ENCODE assay signal across 12 mouse cellular contexts in genomic region chr7:99386030-99386429, GRCm38 (mm10). TPM values are rescaled to one million over a fixed set of nuclear protein-coding genes. Genes with fewer than 3 reads are reported as not detected.
DNase-seq lines count a peak whose midpoint lies in the region; ATAC-seq and TF ChIP-seq lines count a peak whose summit lies in the region.
"Had no signal": no experiment of that assay in that cellular context is flagged by ENCODE, and none has a peak within 500 bp of the region (broad histone marks: within the 10 kb centered on the region; RNA-seq: fewer than 3 reads in every experiment).

No protein-coding gene starts in this region.

- TF ChIP-seq CTCF in intestine, postnatal 0 days (IDR thresholded peaks at IDR 0.05; ENCODE audit: low read depth): no peak
- no peak for TF ChIP-seq CTCF in left cerebral cortex, adult 2 months (IDR thresholded peaks at IDR 0.05)
- TF ChIP-seq CTCF in stomach, postnatal 0 days (IDR thresholded peaks at IDR 0.05; ENCODE audit: low read depth): no peak

- intact Hi-C loops in left cerebral cortex, adult 2 months (cut with DNase I): no loop called here

- no peak overlapping the region for H3K4me2 ChIP-seq in intestine, embryonic 16.5 days (ENCODE audit: low read depth, low read length)
- no peak overlapping the region for H3K4me2 ChIP-seq in intestine, postnatal 0 days (replicated peaks; ENCODE audit: low read depth)
- H3K4me2 ChIP-seq in heart, embryonic 15.5 days: no peak overlapping the region
- H3K4me2 ChIP-seq in neural tube, embryonic 14.5 days (ENCODE audit: low read depth, low read length): peak overlapping the region; percentile 75; the same call in 1 of the 2 replicates
- no peak overlapping the region for H3K4me2 ChIP-seq in stomach, postnatal 0 days (replicated peaks; ENCODE audit: low read depth)
- H3K4me2 ChIP-seq: lung, embryonic 14.5 days had no signal

- peaks cover 45% of the 10 kb centered on the region for H3K4me1 ChIP-seq in intestine, embryonic 16.5 days (ENCODE audit: control insufficient read depth, insufficient read depth, low read length)
- H3K4me1 ChIP-seq in intestine, postnatal 0 days (replicated peaks; ENCODE audit: control insufficient read depth, insufficient read depth, low read length): peaks cover 20% of the 10 kb centered on the region; the same call in 1 of the 2 replicates
- peaks cover 82% of the 10 kb centered on the region for H3K4me1 ChIP-seq in heart, embryonic 15.5 days (replicated peaks)
- H3K4me1 ChIP-seq in neural tube, embryonic 14.5 days (ENCODE audit: control insufficient read depth, insufficient read depth, low read length): peaks cover 26% of the 10 kb centered on the region
- H3K4me1 ChIP-seq in stomach, postnatal 0 days (replicated peaks; ENCODE audit: control insufficient read depth, insufficient read depth): peaks cover 5% of the 10 kb centered on the region; the same call in 1 of the 2 replicates

- no peak overlapping the region for H3K4me3 ChIP-seq in intestine, embryonic 16.5 days (ENCODE audit: low read length)
- H3K4me3 ChIP-seq in intestine, postnatal 0 days (ENCODE audit: low read depth, low read length): no peak overlapping the region
- H3K4me3 ChIP-seq in heart, embryonic 15.5 days: no peak overlapping the region
- H3K4me3 ChIP-seq in neural tube, embryonic 14.5 days (ENCODE audit: low read depth, low read length): no peak overlapping the region
- H3K4me3 ChIP-seq in left cerebral cortex, adult 2 months: no peak overlapping the region
- no peak overlapping the region for H3K4me3 ChIP-seq in stomach, postnatal 0 days (ENCODE audit: low read depth, low read length)

- peak; percentile 81 to 84 for DNase-seq in cerebellum, postnatal 10 days
- no peak for DNase-seq in left cerebral cortex, adult 2 months (ENCODE audit: extremely low spot score in 1 of 2, low spot score in 2 of 2)
- no peak for DNase-seq in stomach, postnatal 0 days (ENCODE audit: low spot score)
- DNase-seq in T-cell, adult 2 months (ENCODE audit: low spot score): no peak
- DNase-seq: kidney, adult 18-20 months; lung, embryonic 14.5 days; right cerebral cortex, adult 18-20 months had no signal

- no peaks in the 10 kb centered on the region for H3K9me3 ChIP-seq in intestine, embryonic 16.5 days (ENCODE audit: control insufficient read depth, low read length)
- no peaks in the 10 kb centered on the region for H3K9me3 ChIP-seq in intestine, postnatal 0 days (ENCODE audit: control insufficient read depth)
- no peaks in the 10 kb centered on the region for H3K9me3 ChIP-seq in heart, embryonic 15.5 days (replicated peaks)
- no peaks in the 10 kb centered on the region for H3K9me3 ChIP-seq in neural tube, embryonic 14.5 days (ENCODE audit: control insufficient read depth, low read length)
- H3K9me3 ChIP-seq in stomach, postnatal 0 days (ENCODE audit: control insufficient read depth, low read length): no peaks in the 10 kb centered on the region

- H3K36me3 ChIP-seq in intestine, embryonic 16.5 days (ENCODE audit: control insufficient read depth, insufficient read depth, low read length): no peaks in the 10 kb centered on the region
- peaks cover 9% of the 10 kb centered on the region for H3K36me3 ChIP-seq in intestine, postnatal 0 days (ENCODE audit: control insufficient read depth, insufficient read depth)
- H3K36me3 ChIP-seq in heart, embryonic 15.5 days: no peaks in the 10 kb centered on the region
- H3K36me3 ChIP-seq in neural tube, embryonic 14.5 days (ENCODE audit: control insufficient read depth, insufficient read depth, low read length): peaks cover 5% of the 10 kb centered on the region; the same call in 1 of the 2 replicates
- H3K36me3 ChIP-seq in stomach, postnatal 0 days (ENCODE audit: control insufficient read depth, insufficient read depth, low read length): no peaks in the 10 kb centered on the region

- 68% methylated on average over 5 of the region's 5 CpGs for WGBS in intestine, embryonic 16.5 days
- 84% methylated on average over 5 of the region's 5 CpGs for WGBS in intestine, postnatal 0 days
- 63% methylated on average over 5 of the region's 5 CpGs for WGBS in heart, embryonic 15.5 days
- 55% methylated on average over 5 of the region's 5 CpGs for WGBS in neural tube, embryonic 14.5 days
- 69% methylated on average over 5 of the region's 5 CpGs for WGBS in stomach, postnatal 0 days

- ATAC-seq in intestine, embryonic 16.5 days: no peak
- ATAC-seq in intestine, postnatal 0 days: no peak
- ATAC-seq in heart, embryonic 15.5 days (replicated peaks; ENCODE audit: insufficient number of reproducible peaks, insufficient read depth, low FRiP score, low read depth): no peak
- no peak for ATAC-seq in neural tube, embryonic 14.5 days (ENCODE audit: low read depth)
- ATAC-seq in stomach, postnatal 0 days (ENCODE audit: low FRiP score, low TSS enrichment): no peak
- ATAC-seq: forebrain, embryonic 16.5 days had no signal

- H3K27ac ChIP-seq in intestine, embryonic 16.5 days (ENCODE audit: low read length): no peak overlapping the region
- H3K27ac ChIP-seq in intestine, postnatal 0 days (ENCODE audit: low read depth, low read length): no peak overlapping the region
- no peak overlapping the region for H3K27ac ChIP-seq in heart, embryonic 15.5 days
- H3K27ac ChIP-seq in neural tube, embryonic 14.5 days (ENCODE audit: low read depth, low read length): no peak overlapping the region
- H3K27ac ChIP-seq in left cerebral cortex, adult 2 months: no peak overlapping the region
- H3K27ac ChIP-seq in stomach, postnatal 0 days (replicated peaks): no peak overlapping the region

- no peaks in the 10 kb centered on the region for H3K27me3 ChIP-seq in intestine, embryonic 16.5 days (replicated peaks; ENCODE audit: control insufficient read depth, insufficient read depth, low read length)
- H3K27me3 ChIP-seq in intestine, postnatal 0 days (replicated peaks; ENCODE audit: control insufficient read depth, insufficient read depth, low read length): no peaks in the 10 kb centered on the region
- no peaks in the 10 kb centered on the region for H3K27me3 ChIP-seq in heart, embryonic 15.5 days
- H3K27me3 ChIP-seq in neural tube, embryonic 14.5 days (ENCODE audit: control insufficient read depth, insufficient read depth, low read length): no peaks in the 10 kb centered on the region
- no peaks in the 10 kb centered on the region for H3K27me3 ChIP-seq in stomach, postnatal 0 days (ENCODE audit: control insufficient read depth, insufficient read depth, low read length)

- peak overlapping the region; percentile 30; the same call in 1 of the 2 replicates for H3K9ac ChIP-seq in intestine, embryonic 16.5 days (ENCODE audit: low read depth, low read length)
- no peak overlapping the region for H3K9ac ChIP-seq in intestine, postnatal 0 days (ENCODE audit: low read depth, low read length)
- H3K9ac ChIP-seq in heart, embryonic 15.5 days: peak overlapping the region; percentile 22; the same call in 1 of the 2 replicates
- no peak overlapping the region; the same call in 1 of the 2 replicates for H3K9ac ChIP-seq in neural tube, embryonic 14.5 days (replicated peaks; ENCODE audit: low read depth, low read length)
- no peak overlapping the region for H3K9ac ChIP-seq in stomach, postnatal 0 days (ENCODE audit: low read length)
- H3K9ac ChIP-seq: lung, embryonic 14.5 days had no signal

- no peak for TF ChIP-seq EP300 in stomach, postnatal 0 days (optimal IDR thresholded peaks at IDR 0.05)

RNA-seq across cellular contexts. Expression of gene Gdpd5, which starts 4.8 kb away (rescaled TPM):
- 17.1 and 17.5 TPM in 2 replicates for polyA plus RNA-seq in intestine, embryonic 16.5 days (2015; fragmentation: Nextera tagmentation; extraction: Ambion mirVana)
- polyA plus RNA-seq in intestine, postnatal 0 days (2015; fragmentation: Nextera tagmentation; extraction: Ambion mirVana): 15.7 and 16.9 TPM in 2 replicates
- 20.8 and 26.1 TPM in 2 replicates for polyA plus RNA-seq in heart, embryonic 15.5 days (2015; fragmentation: Nextera tagmentation; extraction: Ambion mirVana)
- 38.1 and 47.9 TPM in 2 replicates for polyA plus RNA-seq in neural tube, embryonic 14.5 days (2014; fragmentation: Nextera tagmentation; extraction: Ambion mirVana)
- total RNA-seq in left cerebral cortex, adult 2 months (2021): 10 to 100 TPM; 40.8 to 42.4 TPM
- polyA plus RNA-seq in stomach, postnatal 0 days (2015; fragmentation: Nextera tagmentation; extraction: Ambion mirVana): 8.1 and 9.1 TPM in 2 replicates

RNA-seq across cellular contexts. Expression of gene Serpinh1, which starts 33.0 kb away (rescaled TPM):
- 903 and 983 TPM in 2 replicates for polyA plus RNA-seq in intestine, embryonic 16.5 days (2015; fragmentation: Nextera tagmentation; extraction: Ambion mirVana)
- 199 and 204 TPM in 2 replicates for polyA plus RNA-seq in intestine, postnatal 0 days (2015; fragmentation: Nextera tagmentation; extraction: Ambion mirVana)
- polyA plus RNA-seq in heart, embryonic 15.5 days (2015; fragmentation: Nextera tagmentation; extraction: Ambion mirVana): 1,031 and 1,221 TPM in 2 replicates
- 38.7 and 139 TPM in 2 replicates for polyA plus RNA-seq in neural tube, embryonic 14.5 days (2014; fragmentation: Nextera tagmentation; extraction: Ambion mirVana)
- total RNA-seq in left cerebral cortex, adult 2 months (2021): 10 to 100 TPM; 22.2 TPM
- 331 and 433 TPM in 2 replicates for polyA plus RNA-seq in stomach, postnatal 0 days (2015; fragmentation: Nextera tagmentation; extraction: Ambion mirVana)

Comparison
In these comparisons a context has a peak if more than half of its experiments do, and no peak if none do; other contexts are left out.
1. H3K9ac ChIP-seq: peak in intestine, embryonic 16.5 days (single experiment) and heart, embryonic 15.5 days (single experiment); none in intestine, postnatal 0 days (single experiment), neural tube, embryonic 14.5 days (single experiment) and stomach, postnatal 0 days (single experiment).
2. DNase-seq: peak in cerebellum, postnatal 10 days (2 of 2); none in left cerebral cortex, adult 2 months (0 of 2), stomach, postnatal 0 days (single experiment) and T-cell, adult 2 months (single experiment).